Mouse (Mus musculus) lung, postnatal 36 days (tissue): Measurements from ENCODE around the gene Cenpx.
A peak's percentile ranks its signal among the peaks of the same experiment; 100 is the strongest.

Experiments
- DNase-seq: peaks from one replicate; pipeline ENCODE4 v3.0.0; 2022; ENCODE audit warnings: mixed read lengths

Gene Cenpx

DNA sequence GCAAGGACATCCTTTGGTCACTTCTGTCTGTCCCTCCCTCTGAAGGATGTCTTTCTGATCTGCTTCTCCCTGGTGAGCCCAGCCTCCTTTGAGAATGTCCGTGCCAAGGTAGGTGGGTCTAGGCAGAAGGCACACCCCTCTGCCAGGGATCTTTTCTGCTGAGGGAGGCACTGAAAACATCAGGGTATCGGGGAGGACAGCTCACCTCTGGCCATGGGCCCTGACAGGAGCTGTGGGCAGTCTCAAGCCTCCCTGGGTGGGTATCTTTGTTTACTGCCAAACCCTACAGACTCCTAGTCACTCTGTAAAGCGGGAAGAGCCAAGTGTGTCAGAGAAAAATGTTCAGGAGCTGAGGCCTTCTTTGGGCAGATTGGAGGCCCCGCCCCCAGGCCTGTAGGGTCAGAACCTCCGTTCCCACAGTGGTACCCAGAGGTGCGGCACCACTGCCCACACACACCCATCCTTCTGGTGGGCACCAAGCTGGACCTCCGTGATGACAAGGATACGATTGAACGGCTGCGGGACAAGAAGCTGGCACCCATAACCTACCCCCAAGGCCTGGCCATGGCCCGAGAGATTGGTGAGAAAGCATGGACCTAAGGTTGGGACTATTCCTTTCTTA lies 9.3 kb upstream of the Cenpx start:
- peak; percentile 44 for DNase-seq

DNA sequence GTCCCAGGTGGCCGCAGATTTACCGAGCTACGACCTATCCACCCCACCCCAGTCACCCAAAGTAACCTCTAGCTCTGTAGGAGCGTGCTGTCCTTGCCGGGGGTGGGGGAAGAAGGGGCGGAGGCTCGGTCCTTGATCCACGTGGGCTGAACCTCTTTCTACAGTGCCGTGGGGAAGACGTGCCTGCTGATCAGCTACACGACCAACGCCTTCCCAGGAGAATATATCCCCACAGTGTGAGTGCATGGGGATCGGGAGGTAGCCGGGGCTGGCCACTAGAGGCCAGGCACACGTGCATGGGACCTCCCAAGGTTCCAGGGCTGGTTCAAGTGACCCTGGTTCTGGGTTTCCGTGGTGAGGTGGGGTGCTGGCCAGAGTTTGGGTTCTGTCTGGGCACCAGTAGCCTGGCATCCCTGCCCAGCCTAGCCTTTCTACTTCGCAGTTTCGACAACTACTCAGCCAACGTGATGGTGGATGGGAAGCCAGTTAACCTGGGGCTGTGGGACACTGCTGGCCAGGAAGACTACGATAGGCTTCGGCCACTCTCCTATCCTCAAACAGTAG lies 8.6 kb upstream of the Cenpx start:
- DNase-seq = no peak

GRCm38 (mm10) chr11:120721124-120722066 lies 7.9 kb upstream of the Cenpx start, which contains the start of gene Rac3:
Rac3 (plus strand) TSS chr11:120721470.
- DNase-seq = peak; percentile 81

- peak; percentile 91 for DNase-seq
These were observed 6.9 kb upstream of the Cenpx start for GRCm38 (mm10) chr11:120720450-120720849.

GRCm38 (mm10) chr11:120719841-120720376 lies 6.4 kb upstream of the Cenpx start:
- DNase-seq = no peak

- DNase-seq = no peak
These were observed 5.7 kb upstream of the Cenpx start for GRCm38 (mm10) chr11:120719242-120719641.

DNA sequence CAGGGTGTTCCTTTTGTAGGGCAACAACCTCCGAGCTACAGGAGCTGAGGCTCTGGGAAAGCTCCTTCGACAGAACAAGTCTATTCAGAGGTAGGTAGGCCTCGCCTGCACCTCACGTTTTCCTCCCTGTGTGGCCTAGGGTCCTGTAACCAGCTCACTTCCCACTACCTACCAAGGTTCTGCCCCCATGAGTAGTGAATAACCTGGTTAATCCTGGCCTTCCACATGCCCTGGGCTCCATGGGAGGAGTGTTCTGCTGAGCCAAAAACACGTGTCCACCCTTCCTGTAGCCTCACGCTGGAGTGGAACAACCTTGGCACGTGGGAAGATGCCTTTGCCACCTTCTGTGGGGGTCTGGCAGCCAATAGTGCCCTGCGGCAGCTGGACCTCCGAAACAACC lies 1.6 kb upstream of the Cenpx start:
- no peak for DNase-seq

GRCm38 (mm10) chr11:120714546-120714945 lies 1.0 kb upstream of the Cenpx start:
- DNase-seq = no peak

DNA sequence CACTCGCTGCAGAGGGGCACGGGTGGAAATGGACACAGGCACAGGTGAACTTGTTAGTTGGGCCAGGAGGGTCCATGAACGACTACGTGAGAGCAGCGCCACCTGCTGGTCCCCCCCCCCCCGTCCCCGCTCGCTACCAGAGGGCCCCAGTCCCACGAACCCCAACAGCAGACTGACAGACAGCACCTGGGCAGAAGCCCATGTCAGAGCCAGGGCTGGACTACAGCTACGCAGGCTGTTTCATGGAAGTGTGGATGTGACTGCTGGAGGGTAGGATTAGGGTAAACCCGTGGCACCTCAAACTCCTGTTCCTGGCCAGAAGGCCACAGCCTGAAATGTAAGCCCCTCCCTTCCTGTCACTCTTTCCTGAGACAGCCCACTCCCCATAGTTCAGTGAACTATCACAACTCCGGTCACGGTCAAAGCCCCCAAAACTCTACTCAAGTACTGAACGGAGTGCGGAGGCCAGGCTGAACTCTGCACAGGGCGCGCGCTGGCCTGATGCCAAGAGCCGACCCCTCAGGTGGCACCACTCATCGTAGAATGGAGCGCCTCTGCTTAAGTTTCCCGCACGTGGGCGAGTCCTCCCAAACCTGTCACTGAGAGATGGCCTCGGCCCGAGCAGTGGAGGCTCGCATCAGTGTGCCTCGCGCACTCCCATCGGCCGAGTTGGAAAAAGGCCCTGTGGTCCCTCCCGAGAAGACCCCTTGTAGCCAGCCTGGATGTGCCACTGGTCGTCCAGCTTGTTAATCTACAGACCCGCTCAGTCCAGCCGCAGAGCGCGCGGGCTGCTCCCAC lies 568 bp downstream of the Cenpx start:
- peak; percentile 50 for DNase-seq

GRCm38 (mm10) chr11:120711980-120712604 lies 1.4 kb downstream of the Cenpx start:
- no peak for DNase-seq

DNA sequence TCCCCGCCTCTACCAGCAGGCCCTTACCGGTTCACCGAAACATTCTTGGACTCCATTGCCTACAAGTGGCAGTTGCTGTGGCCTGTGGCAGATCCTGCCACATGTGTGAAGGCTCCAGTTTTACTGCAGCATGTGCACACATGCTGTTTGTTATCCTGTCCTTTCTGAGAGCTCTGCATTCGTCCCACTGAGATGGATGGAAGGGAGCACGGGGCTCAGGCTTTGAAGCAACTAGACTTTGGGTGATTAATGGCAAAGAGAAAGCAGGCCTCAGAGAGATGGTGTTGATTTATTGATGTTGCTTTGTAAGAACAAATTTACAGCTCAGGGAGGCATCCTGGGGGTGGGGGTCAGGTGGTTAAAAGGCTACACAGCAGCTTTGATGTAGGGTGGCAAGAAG lies 2.9 kb downstream of the Cenpx start:
- DNase-seq = no peak

GRCm38 (mm10) chr11:120709551-120709950 lies 4.0 kb downstream of the Cenpx start:
- DNase-seq = peak; percentile 37

DNA sequence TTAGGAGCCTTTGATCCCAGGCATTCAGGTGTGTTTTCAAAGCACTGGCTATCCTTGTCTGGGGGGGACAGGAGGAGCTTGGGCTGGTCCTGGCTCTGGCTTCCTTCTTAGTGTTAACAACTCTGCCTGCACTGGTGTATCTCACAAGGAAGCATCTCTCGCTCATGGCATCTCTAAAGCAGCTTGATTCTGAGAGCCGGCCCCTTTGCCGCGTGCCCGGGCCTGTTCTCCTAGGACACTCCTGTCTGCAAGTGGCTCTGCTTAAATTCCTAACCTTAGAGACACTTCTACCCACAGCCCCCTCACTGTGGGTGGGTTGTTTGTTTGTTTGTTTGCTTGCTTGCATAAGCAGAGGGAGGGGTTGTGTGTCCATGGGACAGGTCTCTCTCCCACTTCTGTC lies 5.6 kb downstream of the Cenpx start:
- no peak for DNase-seq

GRCm38 (mm10) chr11:120707225-120707624 lies 6.3 kb downstream of the Cenpx start:
- no peak for DNase-seq

DNA sequence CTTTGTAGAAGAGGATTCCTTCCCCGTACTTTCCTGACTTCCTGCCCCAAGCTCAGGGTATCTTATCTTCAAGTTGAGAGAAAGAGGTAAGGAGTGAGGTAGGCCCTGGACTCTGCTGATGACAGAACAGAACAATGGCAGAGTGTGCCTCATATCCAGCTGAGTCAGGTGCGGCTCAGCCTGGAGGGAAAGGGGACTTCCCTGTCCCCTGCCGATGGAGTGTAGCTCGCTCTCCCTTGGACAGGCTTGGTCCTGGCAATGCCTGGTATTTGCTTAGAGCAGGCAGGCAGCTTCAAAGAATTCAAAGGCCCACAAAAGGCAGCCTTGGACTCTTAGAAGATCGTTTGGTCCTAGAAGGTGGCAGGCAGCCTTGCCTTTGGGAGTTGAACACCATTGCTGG lies 7.4 kb downstream of the Cenpx start:
- DNase-seq = no peak

- DNase-seq = peak; percentile 67
These were observed 8.8 kb downstream of the Cenpx start for GRCm38 (mm10) chr11:120704486-120705325.

DNA sequence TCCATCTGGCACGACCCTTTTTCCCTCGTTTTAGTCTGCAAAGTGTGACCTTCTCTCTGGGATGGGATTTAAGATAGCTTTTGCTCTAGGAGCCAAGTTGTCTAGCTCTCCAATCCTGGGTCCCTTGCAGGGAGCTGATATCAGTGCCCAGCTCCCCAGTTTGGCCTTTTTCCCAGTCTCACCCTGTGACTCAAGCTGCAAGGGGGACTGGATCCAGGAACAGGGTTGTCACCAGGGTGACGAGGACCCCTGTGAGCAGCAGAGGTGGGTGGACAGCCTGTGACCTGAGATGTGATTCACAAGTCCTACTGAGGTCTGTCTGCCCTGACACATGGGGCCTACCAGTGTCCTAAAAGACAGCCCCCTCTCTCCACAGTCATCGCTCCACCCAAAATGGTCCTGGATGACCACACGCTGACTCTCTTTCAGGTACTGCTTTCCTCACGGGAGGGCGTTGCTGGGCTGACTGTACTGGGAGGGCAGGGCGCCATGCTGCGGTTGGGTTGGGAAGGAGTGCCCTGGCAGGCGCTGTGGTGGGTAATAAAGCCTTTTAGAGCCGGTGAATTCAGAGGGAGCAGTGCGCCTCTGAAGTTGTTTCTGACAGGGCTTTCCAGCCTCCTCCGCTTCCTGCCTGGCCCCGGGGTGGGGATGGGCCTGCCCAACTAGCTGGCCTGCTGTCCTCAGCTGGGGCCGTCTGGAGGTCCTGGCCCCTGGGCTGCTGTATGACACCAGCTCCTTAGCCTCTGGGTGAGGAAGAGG lies 9.7 kb downstream of the Cenpx start:
- peak; percentile 34 for DNase-seq

- DNase-seq = peak; percentile 77
These were observed 15.8 kb downstream of the Cenpx start for GRCm38 (mm10) chr11:120697741-120698140.

DNA sequence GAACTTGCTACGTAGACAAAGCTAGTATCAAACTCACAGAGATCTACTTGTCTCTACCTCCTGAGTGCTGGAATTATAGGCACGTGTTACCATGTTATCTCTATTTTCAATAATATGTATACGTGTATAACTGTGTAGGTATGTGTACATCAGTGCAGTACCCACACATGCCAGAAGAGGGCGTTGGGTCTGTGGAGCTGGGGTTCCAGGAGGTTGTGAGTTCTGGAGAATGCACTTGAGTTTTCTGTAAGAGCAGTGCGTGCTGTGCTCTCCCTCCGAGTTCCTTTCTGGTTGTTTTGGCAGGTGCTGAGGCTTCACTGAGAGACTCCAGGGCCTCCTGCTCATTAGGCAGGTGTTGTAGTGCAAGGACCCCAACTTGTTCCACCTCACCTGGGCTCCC lies 17.0 kb downstream of the Cenpx start:
- DNase-seq = no peak

GRCm38 (mm10) chr11:120695641-120696040 lies 17.9 kb downstream of the Cenpx start:
- DNase-seq = no peak
